ENCODE assay signal across 17 mouse cellular contexts in genomic region chr10:61972041-61972440, GRCm38 (mm10). TPM values are rescaled to one million over a fixed set of nuclear protein-coding genes. Genes with fewer than 3 reads are reported as not detected.
A peak's percentile ranks its signal among the peaks of the same experiment; 100 is the strongest.
DNase-seq lines count a peak whose midpoint lies in the region; ATAC-seq and TF ChIP-seq lines count a peak whose summit lies in the region.
"Had no signal": no experiment of that assay in that cellular context is flagged by ENCODE, and none has a peak within 500 bp of the region (broad histone marks: within the 10 kb centered on the region; RNA-seq: fewer than 3 reads in every experiment).

No protein-coding gene starts in this region.

- H3K4me3 ChIP-seq in embryonic facial prominence, embryonic 13.5 days: no peak overlapping the region
- no peak overlapping the region for H3K4me3 ChIP-seq in embryonic facial prominence, embryonic 10.5 days
- H3K4me3 ChIP-seq in kidney, embryonic 16.5 days (ENCODE audit: low read length): no peak overlapping the region
- H3K4me3 ChIP-seq in neural tube, embryonic 13.5 days: no peak overlapping the region
- H3K4me3 ChIP-seq in limb, embryonic 14.5 days (replicated peaks; ENCODE audit: low read length): no peak overlapping the region
- H3K4me3 ChIP-seq: liver, embryonic 13.5 days; lung, embryonic 15.5 days; midbrain, embryonic 12.5 days had no signal

- H3K9me3 ChIP-seq in embryonic facial prominence, embryonic 13.5 days: no peaks in the 10 kb centered on the region
- H3K9me3 ChIP-seq in embryonic facial prominence, embryonic 10.5 days: no peaks in the 10 kb centered on the region; the same call in 1 of the 2 replicates
- H3K9me3 ChIP-seq in kidney, embryonic 16.5 days (ENCODE audit: low read length): no peaks in the 10 kb centered on the region
- H3K9me3 ChIP-seq in neural tube, embryonic 13.5 days: no peaks in the 10 kb centered on the region
- H3K9me3 ChIP-seq in limb, embryonic 14.5 days (ENCODE audit: control insufficient read depth, low read length): no peaks in the 10 kb centered on the region
- H3K9me3 ChIP-seq: liver, embryonic 13.5 days; lung, embryonic 15.5 days had no signal

- TF ChIP-seq POLR2A in limb, embryonic 14.5 days (IDR thresholded peaks at IDR 0.05; ENCODE audit: borderline replicate concordance, extremely low read depth, insufficient read depth, insufficient read length): no peak

- WGBS in embryonic facial prominence, embryonic 13.5 days: 19% methylated on average over 4 of the region's 4 CpGs
- WGBS in embryonic facial prominence, embryonic 10.5 days: 13% methylated on average over 4 of the region's 4 CpGs
- 7% methylated on average over 4 of the region's 4 CpGs for WGBS in kidney, embryonic 16.5 days
- 12% methylated on average over 4 of the region's 4 CpGs for WGBS in neural tube, embryonic 13.5 days
- 5% methylated on average over 4 of the region's 4 CpGs for WGBS in limb, embryonic 14.5 days

- no peak overlapping the region for H3K9ac ChIP-seq in embryonic facial prominence, embryonic 13.5 days
- 0 out of 2 replicates have a peak overlapping the region, but pooled peaks have one; percentile 38 for H3K9ac ChIP-seq in kidney, embryonic 16.5 days (replicated peaks; ENCODE audit: low read length)
- H3K9ac ChIP-seq in neural tube, embryonic 13.5 days: no peak overlapping the region
- H3K9ac ChIP-seq in limb, embryonic 14.5 days (ENCODE audit: low read depth, low read length, severe bottlenecking): no peak overlapping the region
- H3K9ac ChIP-seq: liver, embryonic 13.5 days; lung, embryonic 15.5 days; midbrain, embryonic 12.5 days had no signal

- H3K4me2 ChIP-seq in embryonic facial prominence, embryonic 13.5 days: 0 out of 2 replicates have a peak overlapping the region, but pooled peaks have one; percentile 7
- peak overlapping the region; percentile 12; the same call in 1 of the 2 replicates for H3K4me2 ChIP-seq in kidney, embryonic 16.5 days (replicated peaks; ENCODE audit: low read depth, low read length)
- H3K4me2 ChIP-seq in neural tube, embryonic 13.5 days: no peak overlapping the region
- H3K4me2 ChIP-seq in limb, embryonic 14.5 days (replicated peaks; ENCODE audit: low read depth, low read length, severe bottlenecking): no peak overlapping the region
- H3K4me2 ChIP-seq: liver, embryonic 13.5 days; lung, embryonic 15.5 days; midbrain, embryonic 12.5 days had no signal

- DNase-seq in embryonic facial prominence, embryonic 10.5 days (ENCODE audit: low spot score): no peak
- no peak for DNase-seq in kidney, adult 18-20 months
- DNase-seq in neural tube, embryonic 10.5 days (ENCODE audit: extremely low spot score, low spot score): no peak
- DNase-seq in limb, embryonic 14.5 days (ENCODE audit: low spot score): peak; percentile 59
- DNase-seq: adrenal gland, postnatal 25 days; cerebellum, adult 9-10 months; heart, adult 11 months; liver, embryonic 13.5 days; thymus, postnatal 36 days had no signal

- peaks cover 14% of the 10 kb centered on the region for H3K4me1 ChIP-seq in embryonic facial prominence, embryonic 13.5 days
- H3K4me1 ChIP-seq in embryonic facial prominence, embryonic 10.5 days: peaks cover 48% of the 10 kb centered on the region
- H3K4me1 ChIP-seq in kidney, embryonic 16.5 days (ENCODE audit: insufficient read depth, low read length): peaks cover 14% of the 10 kb centered on the region
- H3K4me1 ChIP-seq in neural tube, embryonic 13.5 days (replicated peaks): peaks cover 8% of the 10 kb centered on the region
- H3K4me1 ChIP-seq in limb, embryonic 14.5 days (ENCODE audit: control insufficient read depth, insufficient read depth, low read length): 0 out of 2 replicates have a peak, but pooled peaks cover 2% of the 10 kb centered on the region
- H3K4me1 ChIP-seq: liver, embryonic 13.5 days had no signal

- peaks cover 16% of the 10 kb centered on the region for H3K27me3 ChIP-seq in embryonic facial prominence, embryonic 13.5 days
- H3K27me3 ChIP-seq in embryonic facial prominence, embryonic 10.5 days (replicated peaks; ENCODE audit: low read depth, poor library complexity, severe bottlenecking): peaks cover 58% of the 10 kb centered on the region
- H3K27me3 ChIP-seq in kidney, embryonic 16.5 days (ENCODE audit: insufficient read depth, low read length): no peaks in the 10 kb centered on the region
- peaks cover 23% of the 10 kb centered on the region for H3K27me3 ChIP-seq in neural tube, embryonic 13.5 days
- H3K27me3 ChIP-seq in limb, embryonic 14.5 days (ENCODE audit: control insufficient read depth, insufficient read depth, low read length): peaks cover 7% of the 10 kb centered on the region; the same call in 1 of the 2 replicates

- no peak overlapping the region for H3K27ac ChIP-seq in embryonic facial prominence, embryonic 13.5 days
- H3K27ac ChIP-seq in embryonic facial prominence, embryonic 10.5 days (replicated peaks): no peak overlapping the region; the same call in 1 of the 2 replicates
- H3K27ac ChIP-seq in kidney, embryonic 16.5 days (ENCODE audit: low read length): no peak overlapping the region
- no peak overlapping the region for H3K27ac ChIP-seq in neural tube, embryonic 13.5 days (replicated peaks)
- no peak overlapping the region for H3K27ac ChIP-seq in limb, embryonic 14.5 days (replicated peaks; ENCODE audit: low read depth, low read length)
- H3K27ac ChIP-seq: liver, embryonic 13.5 days; lung, embryonic 15.5 days; macrophage; midbrain, embryonic 12.5 days had no signal

- ATAC-seq in embryonic facial prominence, embryonic 13.5 days (ENCODE audit: insufficient number of reproducible peaks, insufficient read depth, low FRiP score, low TSS enrichment, low read depth): no peak
- ATAC-seq in kidney, embryonic 16.5 days (ENCODE audit: low FRiP score, low TSS enrichment): peak; percentile 32; the same call in 1 of the 2 replicates
- 0 out of 2 replicates have a peak, but pooled peaks have one; percentile 48 for ATAC-seq in neural tube, embryonic 13.5 days (ENCODE audit: low read depth)
- no peak for ATAC-seq in limb, embryonic 14.5 days (ENCODE audit: low FRiP score, low read depth)
- ATAC-seq: activated CD4-positive, CD25-positive, alpha-beta regulatory T cell, adult 4 months; forebrain, embryonic 16.5 days had no signal

- no peaks in the 10 kb centered on the region for H3K36me3 ChIP-seq in embryonic facial prominence, embryonic 13.5 days
- H3K36me3 ChIP-seq in embryonic facial prominence, embryonic 10.5 days (replicated peaks): no peaks in the 10 kb centered on the region
- H3K36me3 ChIP-seq in kidney, embryonic 16.5 days (ENCODE audit: insufficient read depth, low read length): no peaks in the 10 kb centered on the region
- no peaks in the 10 kb centered on the region for H3K36me3 ChIP-seq in neural tube, embryonic 13.5 days
- H3K36me3 ChIP-seq in limb, embryonic 14.5 days (ENCODE audit: control insufficient read depth, insufficient read depth, low read length): no peaks in the 10 kb centered on the region
- H3K36me3 ChIP-seq: liver, embryonic 13.5 days; lung, embryonic 15.5 days; midbrain, embryonic 12.5 days had no signal

RNA-seq across cellular contexts. Expression of gene Col13a1, which starts 6.9 kb away (rescaled TPM):
- 6.4 and 11.4 TPM in 2 replicates for polyA plus RNA-seq in embryonic facial prominence, embryonic 13.5 days (2015; fragmentation: Nextera tagmentation; extraction: Ambion mirVana)
- polyA plus RNA-seq in embryonic facial prominence, embryonic 10.5 days (2016; fragmentation: Nextera tagmentation; extraction: Ambion mirVana): 6.0 and 6.1 TPM in 2 replicates
- 6.7 and 6.8 TPM in 2 replicates for polyA plus RNA-seq in kidney, embryonic 16.5 days (2015; fragmentation: Nextera tagmentation; extraction: Ambion mirVana)
- polyA plus RNA-seq in neural tube, embryonic 13.5 days (2015; fragmentation: Nextera tagmentation; extraction: Ambion mirVana): 2.8 and 3.2 TPM in 2 replicates
- polyA plus RNA-seq in limb, embryonic 14.5 days (2012; rRNA removed): 7.0 and 10.2 TPM in 2 replicates
- 5.5 and 6.4 TPM in 2 replicates for polyA plus RNA-seq in limb, embryonic 14.5 days (2014; fragmentation: Nextera tagmentation; extraction: Ambion mirVana)
- polyA plus RNA-seq: activated CD4-positive, CD25-positive, alpha-beta regulatory T cell, adult 4 months; macrophage had no signal

Comparison
In these comparisons a context has a peak if more than half of its experiments do, and no peak if none do; other contexts are left out.
1. ATAC-seq: peak in kidney, embryonic 16.5 days (single experiment) and neural tube, embryonic 13.5 days (single experiment); none in embryonic facial prominence, embryonic 13.5 days (single experiment) and limb, embryonic 14.5 days (single experiment).
2. H3K4me2 ChIP-seq: peak in embryonic facial prominence, embryonic 13.5 days (single experiment) and kidney, embryonic 16.5 days (single experiment); none in neural tube, embryonic 13.5 days (single experiment) and limb, embryonic 14.5 days (single experiment).